Mouse (Mus musculus): ENCODE results near the gene Efcab9.

GRCm38 (mm10) chr11:32551579-32552297 is 19.9 kb upstream of the Efcab9 start:
- TF ChIP-seq CTCF (conservative IDR thresholded peaks at IDR 0.05; ENCODE audit: insufficient read depth, insufficient read length, low read depth, low read length) (no peak), POLR2A (IDR thresholded peaks at IDR 0.05; ENCODE audit: low read depth, low read length) (no peak)

Measured in kidney, adult 2 months (tissue).